Mouse (Mus musculus): ENCODE results near the gene Adcy6. TPM values are rescaled to one million over a fixed set of nuclear protein-coding genes. Genes with fewer than 3 reads are reported as not detected.

Gene Adcy6
- total and polyA plus RNA-seq, 3 experiments, result 0.06 to 1.5 TPM; not detected in 1

DNA sequence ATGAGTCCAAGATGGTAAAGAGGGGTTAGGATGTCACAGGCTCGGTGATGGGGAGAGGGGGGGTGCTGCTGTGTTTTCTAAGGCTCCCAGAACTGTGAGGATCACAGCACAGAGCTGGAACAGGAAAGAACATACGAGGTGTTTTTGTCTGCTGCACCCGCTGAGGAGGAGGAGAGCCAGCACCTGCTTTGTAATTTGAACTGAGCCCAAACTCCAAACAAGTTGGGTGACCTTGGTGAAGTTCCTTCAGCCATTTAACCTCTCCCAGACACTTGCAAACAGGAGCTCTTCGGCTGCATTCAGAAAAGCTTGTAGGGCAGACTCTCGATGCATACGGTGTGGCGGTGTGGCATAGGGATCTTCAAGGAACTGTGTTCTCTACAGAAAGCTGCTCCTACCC, 24.5 kb downstream of the Adcy6 start:
- TF ChIP-seq IRF4 (IDR thresholded peaks at IDR 0.05; ENCODE audit: low read depth, low read length), result no peak

GRCm38 (mm10) chr15:98582996-98583395, 26.9 kb downstream of the Adcy6 start:
- Histone ChIP-seq H3K9ac (ENCODE audit: insufficient read depth, low read depth) (no peak overlapping the region), H3K27me3 (replicated peaks) (peaks cover 52% of the 10 kb centered on the region), H3K9me3 (replicated peaks; ENCODE audit: low read length) (no peaks in the 10 kb centered on the region), H3K4me1 (ENCODE audit: control insufficient read depth in 1 of 2, insufficient read depth in 2 of 2) (no peaks in the 10 kb centered on the region), H3K27ac (ENCODE audit: insufficient read depth, low read depth) (no peak overlapping the region), H3K4me3 (replicated peaks in 1 of 3; ENCODE audit: low read depth in 2 of 3, low read length in 2 of 3, poor library complexity in 1 of 3) (no peak overlapping the region), H3K36me3 (replicated peaks in 1 of 2; ENCODE audit: control insufficient read depth in 1 of 2, insufficient read depth in 1 of 2, low read length in 1 of 2) (no peaks in the 10 kb centered on the region), H3K4me2 (ENCODE audit: insufficient read depth, low read depth, poor library complexity, severe bottlenecking) (no peak overlapping the region), H3K79me2 (replicated peaks; ENCODE audit: control insufficient read depth, extremely low read depth, insufficient read depth, poor library complexity, severe bottlenecking) (no peaks in the 10 kb centered on the region)
- in situ Hi-C loops (cut with MboI; ENCODE audit: low pct_ligation_motif_present, low pct_unique_long_range_greater_than_20kb, low sequenced_read_pairs), result loop anchor here (5.0 kb wide), 1 partner anchor 34 kb away; no protein-coding TSS in a partner anchor
- no peak for DNase-seq (ENCODE audit: extremely low read depth)
- TF ChIP-seq TBP (conservative IDR thresholded peaks at IDR 0.05; ENCODE audit: low read depth, low read length), result no peak
- no peak for TF ChIP-seq MAZ (IDR thresholded peaks at IDR 0.05; ENCODE audit: low read depth, low read length)
- no peak for TF ChIP-seq CHD1 (IDR thresholded peaks at IDR 0.05; ENCODE audit: low read depth, low read length)
- dilution Hi-C loops (cut with MboI; ENCODE audit: extremely low pct_ligation_motif_present, extremely low pct_unique_long_range_greater_than_20kb, low sequenced_read_pairs), result no loop called here

More for the DNA sequence above, 24.5 kb downstream of the Adcy6 start:
- Histone ChIP-seq H3K27me3 (replicated peaks) (peaks cover 62% of the 10 kb centered on the region), H3K4me1 (ENCODE audit: control insufficient read depth in 1 of 2, insufficient read depth in 2 of 2) (no peaks in the 10 kb centered on the region), H3K79me2 (replicated peaks; ENCODE audit: control insufficient read depth, extremely low read depth, insufficient read depth, poor library complexity, severe bottlenecking) (no peaks in the 10 kb centered on the region), H3K9me3 (replicated peaks; ENCODE audit: low read length) (no peaks in the 10 kb centered on the region), H3K4me3 (replicated peaks in 1 of 3; ENCODE audit: low read depth in 2 of 3, low read length in 2 of 3, poor library complexity in 1 of 3) (no peak overlapping the region), H3K4me2 (ENCODE audit: insufficient read depth, low read depth, poor library complexity, severe bottlenecking) (no peak overlapping the region), H3K27ac (ENCODE audit: insufficient read depth, low read depth) (no peak overlapping the region), H3K9ac (ENCODE audit: insufficient read depth, low read depth) (no peak overlapping the region), H3K36me3 (replicated peaks in 1 of 2; ENCODE audit: control insufficient read depth in 1 of 2, insufficient read depth in 1 of 2, low read length in 1 of 2) (no peaks in the 10 kb centered on the region)
- in situ Hi-C loops (cut with MboI; ENCODE audit: low pct_ligation_motif_present, low pct_unique_long_range_greater_than_20kb, low sequenced_read_pairs) (no loop called here), dilution Hi-C loops (cut with MboI; ENCODE audit: extremely low pct_ligation_motif_present, extremely low pct_unique_long_range_greater_than_20kb, low sequenced_read_pairs) (no loop called here)
- no peak for DNase-seq (ENCODE audit: extremely low read depth)

DNA sequence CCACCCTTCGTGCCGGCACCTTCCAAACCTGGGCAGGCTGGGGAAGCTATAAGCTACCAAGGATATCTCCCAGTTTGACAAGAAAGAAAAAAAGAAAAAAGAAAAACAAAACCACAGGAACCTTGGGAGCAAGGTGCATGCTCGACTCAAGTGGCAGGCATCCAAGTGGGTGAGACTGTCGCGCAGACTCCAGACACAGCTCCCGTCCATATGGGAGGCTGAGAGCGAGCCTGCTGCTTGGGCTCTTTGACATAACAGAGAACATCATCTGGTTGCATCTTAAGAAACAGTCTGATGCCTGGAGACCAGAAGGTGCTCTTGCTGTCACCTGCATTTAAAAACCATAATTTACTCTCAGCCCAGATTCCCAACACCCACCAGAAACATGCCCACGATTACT, 27.5 kb downstream of the Adcy6 start:
- no peak for TF ChIP-seq CHD2 (IDR thresholded peaks at IDR 0.05; ENCODE audit: low read length)
- TF ChIP-seq RCOR1 (conservative IDR thresholded peaks at IDR 0.05; ENCODE audit: low read depth, low read length), result no peak
- no peak for TF ChIP-seq CHD1 (IDR thresholded peaks at IDR 0.05; ENCODE audit: low read depth, low read length)
- no peak for TF ChIP-seq JUN (IDR thresholded peaks at IDR 0.05; ENCODE audit: insufficient read depth, low read depth, low read length)
- no peak for TF ChIP-seq TCF12 (IDR thresholded peaks at IDR 0.05; ENCODE audit: low read depth, low read length)
- no peak for TF ChIP-seq MAZ (IDR thresholded peaks at IDR 0.05; ENCODE audit: low read depth, low read length)
- no peak for TF ChIP-seq PAX5 (IDR thresholded peaks at IDR 0.05; ENCODE audit: low read length)
- no peak for TF ChIP-seq ZNF384 (IDR thresholded peaks at IDR 0.05; ENCODE audit: low read depth, low read length)
- no peak for TF ChIP-seq GABPA (IDR thresholded peaks at IDR 0.05; ENCODE audit: insufficient replicate concordance, low read depth, low read length)
- no peak for TF ChIP-seq POLR2A (IDR thresholded peaks at IDR 0.05; ENCODE audit: low read depth, low read length)
- no peak for TF ChIP-seq EP300 (IDR thresholded peaks at IDR 0.05; ENCODE audit: low read length)
- no peak for TF ChIP-seq ZC3H11A (IDR thresholded peaks at IDR 0.05; ENCODE audit: low read depth, low read length)
- no peak for TF ChIP-seq KAT2A (IDR thresholded peaks at IDR 0.05; ENCODE audit: insufficient replicate concordance, low read length)
- no peak for TF ChIP-seq ELF1 (IDR thresholded peaks at IDR 0.05; ENCODE audit: low read depth, low read length)
- no peak for TF ChIP-seq MAX (IDR thresholded peaks at IDR 0.05; ENCODE audit: low read length)
- TF ChIP-seq CTCF (conservative IDR thresholded peaks at IDR 0.05 in 1 of 2, IDR thresholded peaks at IDR 0.05 in 1 of 2; ENCODE audit: low read depth in 2 of 2, low read length in 2 of 2), result no peak
- no peak for DNase-seq (ENCODE audit: extremely low read depth)
- H3K9me3 ChIP-seq (replicated peaks; ENCODE audit: low read length), result no peaks in the 10 kb centered on the region
- in situ Hi-C loops (cut with MboI; ENCODE audit: low pct_ligation_motif_present, low pct_unique_long_range_greater_than_20kb, low sequenced_read_pairs), result loop anchor here (5.0 kb wide), 1 partner anchor 35 kb away; no protein-coding TSS in a partner anchor
- dilution Hi-C loops (cut with MboI; ENCODE audit: extremely low pct_ligation_motif_present, extremely low pct_unique_long_range_greater_than_20kb, low sequenced_read_pairs), result no loop called here
- no peaks in the 10 kb centered on the region for H3K36me3 ChIP-seq (replicated peaks in 1 of 2; ENCODE audit: control insufficient read depth in 1 of 2, insufficient read depth in 1 of 2, low read length in 1 of 2)
- no peaks in the 10 kb centered on the region for H3K4me1 ChIP-seq (ENCODE audit: control insufficient read depth in 1 of 2, insufficient read depth in 2 of 2)
- no peak overlapping the region for H3K27ac ChIP-seq (ENCODE audit: insufficient read depth, low read depth)
- H3K9ac ChIP-seq (ENCODE audit: insufficient read depth, low read depth), result no peak overlapping the region
- no peak overlapping the region for H3K4me2 ChIP-seq (ENCODE audit: insufficient read depth, low read depth, poor library complexity, severe bottlenecking)
- no peaks in the 10 kb centered on the region for H3K79me2 ChIP-seq (replicated peaks; ENCODE audit: control insufficient read depth, extremely low read depth, insufficient read depth, poor library complexity, severe bottlenecking)
- H3K27me3 ChIP-seq (replicated peaks), result peaks cover 56% of the 10 kb centered on the region
- no peak overlapping the region for H3K4me3 ChIP-seq (replicated peaks in 1 of 3; ENCODE audit: low read depth in 2 of 3, low read length in 2 of 3, poor library complexity in 1 of 3)

Measured in CH12.LX (cell line).